Mouse (Mus musculus) right cerebral cortex, postnatal 25 days (tissue): Measurements from ENCODE around the gene Nek6.

Experiments used
- DNase-seq: peaks from one replicate; pipeline ENCODE4 v3.0.0; 2022

Gene Nek6

DNA sequence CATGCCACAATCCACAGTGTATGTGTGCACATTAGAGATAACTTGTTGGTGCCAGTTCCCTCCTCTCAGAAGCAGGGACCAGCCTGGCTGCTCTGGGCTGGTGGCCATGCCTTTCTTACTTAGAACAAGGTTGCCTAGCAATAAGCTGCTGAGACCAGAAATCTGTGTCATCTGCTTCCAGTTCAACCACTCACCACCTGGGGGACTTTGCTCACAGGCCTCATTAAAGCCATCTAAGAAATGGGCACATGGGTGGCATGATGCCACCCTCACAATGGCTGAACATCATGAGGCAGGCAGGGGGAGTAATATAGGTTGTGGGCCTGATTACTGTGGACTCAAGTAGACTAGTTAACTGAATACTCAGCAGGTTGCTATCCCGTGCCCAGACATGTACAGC is 1.3 kb upstream of the Nek6 start:
- DNase-seq: peak; percentile 57

DNA sequence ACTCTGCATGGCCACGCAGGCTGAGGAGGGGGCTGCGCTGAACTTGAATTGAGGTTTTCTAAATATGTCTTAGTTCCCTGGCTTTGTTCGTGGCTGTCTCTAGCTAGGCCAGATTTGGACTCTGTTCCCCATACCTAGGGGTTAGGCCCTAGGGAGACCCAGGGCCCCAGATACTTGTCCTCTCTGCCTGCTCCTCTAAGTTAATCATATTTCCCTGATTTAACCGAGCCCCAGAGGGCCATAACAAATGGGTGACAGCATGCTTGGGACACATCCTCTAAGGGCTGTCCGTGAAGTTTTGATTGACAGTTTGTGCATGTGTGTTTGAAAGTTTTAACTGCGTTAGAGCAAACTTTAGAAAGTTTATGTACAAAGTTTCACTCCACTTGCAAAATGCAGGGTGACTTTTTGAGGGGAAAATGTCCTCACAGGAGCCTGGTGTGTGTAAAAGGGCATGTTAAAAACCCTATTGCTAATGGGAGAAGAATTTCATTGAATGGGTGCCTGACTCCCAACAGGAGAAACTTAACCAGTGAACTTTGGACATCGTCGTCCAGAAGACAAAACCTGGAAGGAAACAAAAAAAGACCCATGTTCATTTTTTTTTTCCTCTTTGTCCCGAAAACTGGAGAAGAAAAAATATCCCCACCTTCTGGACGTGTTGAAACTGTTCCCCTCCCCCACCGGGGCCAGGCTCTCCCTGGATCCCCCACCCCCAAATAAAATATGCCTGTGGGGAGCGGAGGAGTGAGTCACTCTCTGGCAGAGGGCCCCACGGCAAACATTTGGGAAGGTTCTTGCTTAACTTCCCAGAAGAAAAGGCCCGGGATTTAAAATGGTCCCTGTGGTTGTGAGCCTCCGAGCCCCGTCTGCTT is 1.1 kb downstream of the Nek6 start:
- peak; percentile 44 for DNase-seq

DNA sequence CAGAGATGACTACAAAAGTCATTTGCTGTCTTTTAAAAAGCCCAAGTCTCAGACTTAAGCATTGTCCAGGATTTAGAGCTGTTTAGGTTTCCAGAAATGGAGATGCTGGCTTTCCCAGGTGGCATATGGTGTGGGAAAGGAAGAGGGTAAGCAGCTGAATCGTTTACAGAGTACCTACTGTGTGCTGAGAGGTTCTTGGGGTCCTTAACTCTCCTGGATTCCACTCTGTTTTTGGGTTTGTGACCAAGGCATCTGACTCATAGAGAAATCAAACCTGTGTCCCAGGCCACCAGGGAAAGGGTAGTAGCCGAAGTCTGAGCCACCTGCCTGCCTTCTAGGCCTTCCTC is 1.7 kb downstream of the Nek6 start:
- DNase-seq: no peak

DNA sequence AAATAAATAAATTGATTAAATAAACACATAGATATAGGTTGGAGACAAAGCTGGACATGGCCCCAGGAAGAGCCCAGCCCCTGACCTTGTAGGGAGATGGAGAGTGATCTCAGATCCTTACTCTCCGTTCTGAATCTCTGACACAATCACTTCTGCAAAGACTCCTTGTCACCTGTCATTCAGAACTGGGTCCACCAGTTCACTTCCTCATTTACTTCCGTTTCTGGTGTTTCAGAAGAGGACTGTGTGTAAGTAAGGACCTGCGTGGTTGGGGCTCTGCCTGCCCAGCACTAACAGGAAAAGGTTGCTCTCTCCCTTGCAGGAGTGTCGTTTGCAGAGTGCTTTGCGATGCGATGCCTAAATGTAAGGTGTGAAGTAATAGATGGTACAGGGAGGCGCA is 3.0 kb downstream of the Nek6 start:
- no peak for DNase-seq

DNA sequence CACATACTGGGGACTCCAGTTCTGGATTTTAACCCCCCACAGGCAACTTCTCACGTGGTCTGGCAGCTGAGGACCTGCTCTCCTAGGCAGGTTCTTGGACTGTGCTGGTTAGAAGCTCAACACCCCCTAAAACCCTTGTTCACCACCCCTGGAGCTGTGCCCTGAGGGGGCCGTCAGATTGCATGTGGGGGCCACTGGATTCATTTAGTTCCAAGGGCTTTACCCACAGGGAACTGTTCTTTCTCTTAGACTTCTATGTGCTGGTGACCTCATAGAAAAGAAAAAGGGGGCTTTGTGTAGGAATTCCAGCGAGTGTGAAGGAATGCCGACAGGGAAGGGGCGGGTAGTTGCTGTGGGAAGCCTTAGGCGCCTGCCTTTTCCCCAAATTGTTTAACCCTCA is 4.0 kb downstream of the Nek6 start:
- no peak for DNase-seq

DNA sequence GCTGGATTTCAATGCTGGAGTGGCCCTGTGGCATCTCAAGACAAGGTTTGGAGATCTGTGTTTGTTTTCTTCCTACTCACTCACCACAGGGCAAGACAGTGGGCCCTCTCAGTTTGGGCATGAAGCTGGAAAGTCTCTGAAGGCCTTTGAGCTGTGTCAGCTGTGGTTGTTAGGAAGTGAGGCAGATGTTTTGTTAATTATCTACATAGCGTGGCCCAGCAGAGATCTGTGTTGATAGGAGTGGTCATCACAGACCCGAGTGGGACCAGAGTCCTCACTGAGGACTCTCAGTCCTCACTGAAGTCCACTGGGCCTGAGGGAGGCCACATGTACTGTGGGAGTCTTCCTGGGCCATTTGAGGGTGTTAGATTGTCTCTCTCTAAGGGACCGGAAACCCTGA is 5.0 kb downstream of the Nek6 start:
- no peak for DNase-seq

DNA sequence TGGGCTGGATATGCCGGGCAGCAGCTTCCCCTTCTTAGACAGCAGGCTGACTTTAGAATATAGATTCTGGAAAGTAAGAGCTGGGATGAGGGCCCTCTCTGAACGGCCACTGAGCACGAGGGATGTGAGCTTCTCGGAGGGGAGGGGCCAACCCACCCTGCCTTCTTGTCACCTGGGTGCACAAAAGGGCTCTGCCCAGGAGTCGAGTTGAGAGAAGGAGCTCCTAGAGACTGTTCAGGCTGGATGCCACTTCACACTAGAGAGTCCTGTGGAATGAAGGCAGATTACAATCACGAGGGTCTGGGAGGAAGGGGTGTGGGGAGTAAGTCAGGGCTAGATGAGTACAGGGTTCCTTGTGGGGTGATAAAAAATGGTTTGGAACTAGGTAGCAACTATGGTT is 5.6 kb downstream of the Nek6 start:
- DNase-seq: no peak

DNA sequence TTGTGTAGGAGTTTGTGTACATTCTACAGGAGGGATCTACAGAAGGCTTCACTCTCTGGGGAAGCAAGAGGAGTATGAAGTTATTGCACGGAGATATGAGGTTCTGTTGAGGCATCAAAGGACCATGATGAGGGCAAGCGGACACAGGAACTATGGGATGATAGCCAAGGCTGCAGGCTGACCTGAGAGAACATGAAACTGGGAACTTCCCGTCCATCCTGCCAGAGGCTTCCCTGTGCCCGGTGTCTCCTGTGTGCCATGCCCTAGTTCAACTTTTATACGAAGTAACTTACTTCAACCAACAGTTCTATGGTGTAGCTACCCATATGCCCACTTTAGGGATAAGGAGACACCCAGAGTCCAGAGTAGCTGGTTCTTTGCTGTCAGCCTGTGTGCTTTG is 7.3 kb downstream of the Nek6 start:
- no peak for DNase-seq

DNA sequence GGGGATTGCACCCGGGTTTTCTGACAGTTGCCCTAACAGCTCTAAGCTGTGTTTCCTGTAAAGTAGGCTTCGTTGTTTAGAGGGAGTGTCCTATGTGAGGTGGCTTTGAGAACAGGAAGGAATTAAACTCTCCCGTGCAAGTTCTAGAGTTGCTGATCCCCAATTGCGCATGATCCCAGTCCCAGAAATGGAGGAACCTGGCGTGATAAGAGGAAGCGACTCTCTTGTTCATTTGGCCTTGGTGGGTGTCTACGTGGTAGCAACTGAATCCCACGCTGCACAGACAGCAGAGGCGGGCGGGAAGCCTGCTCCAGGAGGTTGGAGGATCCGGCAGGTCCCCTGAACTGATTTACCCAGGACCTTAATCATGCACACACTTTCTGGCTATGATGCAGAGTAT is 8.5 kb downstream of the Nek6 start:
- DNase-seq: no peak

DNA sequence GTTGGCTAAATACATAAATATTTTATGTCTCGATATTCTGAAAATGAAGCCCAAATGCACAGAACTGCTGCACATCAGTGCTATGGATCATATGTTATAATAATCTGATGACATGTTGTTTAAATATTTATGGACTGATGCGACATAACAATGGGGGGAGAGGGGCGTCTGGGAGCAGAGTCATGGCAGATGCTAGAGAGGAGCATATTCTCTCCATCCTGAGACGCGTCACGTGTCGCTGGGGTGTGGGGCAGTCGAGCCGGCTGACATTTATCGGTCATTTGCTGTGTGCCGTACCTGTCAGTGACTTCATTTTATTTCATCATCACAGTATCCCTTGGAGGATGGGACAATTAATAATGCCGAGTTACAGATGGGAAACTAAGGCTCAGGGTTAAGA is 10.2 kb downstream of the Nek6 start:
- DNase-seq: no peak

DNA sequence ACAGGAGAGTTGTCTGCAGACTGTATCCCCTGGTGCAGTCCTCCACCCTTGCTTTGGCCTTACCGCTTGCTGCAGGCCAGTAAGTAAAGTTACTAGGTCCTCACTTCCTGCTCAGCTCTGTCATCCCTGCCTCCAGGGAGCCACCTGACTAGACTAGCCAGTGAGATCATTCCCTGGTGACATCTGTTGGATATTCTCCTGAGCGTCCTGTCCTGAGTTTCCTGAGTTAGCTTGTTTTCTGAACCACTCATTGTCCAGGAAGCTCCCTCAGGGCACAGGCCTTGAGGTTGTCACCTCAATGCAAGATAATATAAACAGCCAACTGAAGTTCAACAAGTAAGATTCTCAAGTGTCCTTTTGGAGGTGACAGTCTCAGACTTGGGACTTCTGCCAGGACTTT is 10.9 kb downstream of the Nek6 start:
- no peak for DNase-seq

DNA sequence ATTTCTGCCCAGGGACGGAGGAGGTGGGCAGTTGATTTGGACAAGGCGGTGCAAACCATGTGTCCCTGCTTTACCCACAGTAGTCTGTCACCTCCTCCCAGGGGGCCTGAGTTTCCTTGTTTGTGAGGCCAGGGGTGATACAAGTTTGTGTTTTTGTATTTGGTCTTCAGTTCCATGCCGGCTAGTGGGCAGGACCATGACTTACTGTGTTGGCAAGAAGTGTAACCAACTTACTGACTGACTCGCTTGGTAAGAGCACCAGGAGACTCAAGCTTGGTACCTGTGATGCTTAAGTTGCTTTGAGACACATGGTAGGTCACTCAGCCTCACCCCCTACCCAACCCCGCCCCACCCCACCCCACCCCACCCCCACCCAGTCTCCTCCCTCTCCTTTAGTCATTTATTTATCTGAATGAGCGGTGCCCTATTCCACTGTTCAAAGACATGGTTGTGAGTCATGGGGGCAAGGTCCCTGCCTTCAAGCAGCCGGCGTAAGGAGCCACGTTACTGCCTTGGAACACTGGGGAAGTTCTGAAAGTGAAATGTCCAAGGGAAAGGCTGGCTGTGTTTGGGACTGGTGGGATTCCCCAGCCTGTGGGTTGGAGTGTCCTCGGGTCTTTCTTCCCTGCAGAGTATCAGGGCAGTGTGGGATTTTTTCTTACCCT is 12.5 kb downstream of the Nek6 start:
- no peak for DNase-seq

DNA sequence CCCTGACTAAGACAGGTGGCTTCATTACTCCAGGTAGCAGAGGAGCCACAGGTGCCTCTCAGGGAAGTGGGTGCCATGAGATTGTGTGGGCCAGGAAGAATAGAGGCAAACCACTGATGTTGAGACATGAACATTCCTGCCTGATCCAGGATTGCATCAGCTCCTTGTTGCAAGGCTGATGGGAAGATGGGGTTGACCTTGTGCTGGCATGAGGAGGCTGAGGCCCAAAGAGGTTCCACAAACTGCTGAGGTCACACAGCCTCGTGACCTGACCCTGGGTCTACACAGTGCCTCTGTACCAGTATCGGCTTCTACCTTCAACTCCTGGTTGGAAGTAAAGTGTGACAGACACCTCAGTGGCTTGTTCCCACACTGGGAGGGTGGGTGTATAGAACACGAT is 13.6 kb downstream of the Nek6 start:
- DNase-seq: no peak

DNA sequence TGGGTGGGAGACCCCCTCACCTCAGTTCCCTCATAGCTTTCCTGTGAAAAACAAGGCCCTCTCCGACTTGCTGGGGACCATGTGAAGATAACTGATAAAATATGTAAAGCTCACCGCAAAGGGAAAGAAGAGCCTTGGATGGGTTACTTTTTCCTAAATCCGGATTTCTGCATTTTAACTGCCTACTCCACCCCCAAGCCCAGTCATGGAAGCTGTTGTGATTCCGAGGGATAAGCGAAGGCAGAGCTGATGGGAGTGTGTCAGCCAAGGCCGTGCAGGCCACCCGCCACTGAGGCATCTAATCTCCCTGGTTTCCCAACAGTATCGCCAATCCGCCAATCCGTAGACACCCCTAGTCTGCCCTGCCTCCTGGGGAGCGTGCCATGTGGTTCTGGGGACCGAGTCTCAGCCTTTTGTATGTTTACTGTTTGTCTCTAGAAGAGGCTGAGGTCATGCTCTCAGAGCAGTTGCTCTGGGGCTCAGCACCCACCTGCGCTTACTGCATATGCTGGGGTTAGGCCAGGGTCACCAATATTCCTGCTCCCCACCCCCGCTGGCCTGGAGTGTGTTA is 18.2 kb downstream of the Nek6 start:
- no peak for DNase-seq

DNA sequence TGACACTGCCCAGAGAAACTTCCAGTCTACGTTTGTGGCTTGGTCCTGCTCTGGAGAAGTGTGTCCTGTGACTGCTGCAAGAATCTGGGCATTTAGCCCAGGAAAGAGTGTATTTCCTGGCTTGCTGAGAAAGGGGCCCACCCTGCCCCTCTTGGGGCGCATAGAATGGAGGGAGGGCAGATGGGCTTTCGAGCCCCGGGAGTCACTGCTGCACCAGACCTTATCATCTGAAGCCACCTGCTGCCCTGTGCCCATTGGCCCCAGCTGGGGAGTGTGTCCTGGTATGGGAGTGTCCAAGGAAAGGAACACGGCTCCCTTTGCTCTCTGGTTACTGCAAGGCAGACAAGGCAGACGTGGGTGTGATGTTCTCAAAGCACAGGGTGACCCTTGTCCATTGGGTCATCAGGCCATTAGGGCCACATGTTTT is 19.5 kb downstream of the Nek6 start:
- DNase-seq: no peak

DNA sequence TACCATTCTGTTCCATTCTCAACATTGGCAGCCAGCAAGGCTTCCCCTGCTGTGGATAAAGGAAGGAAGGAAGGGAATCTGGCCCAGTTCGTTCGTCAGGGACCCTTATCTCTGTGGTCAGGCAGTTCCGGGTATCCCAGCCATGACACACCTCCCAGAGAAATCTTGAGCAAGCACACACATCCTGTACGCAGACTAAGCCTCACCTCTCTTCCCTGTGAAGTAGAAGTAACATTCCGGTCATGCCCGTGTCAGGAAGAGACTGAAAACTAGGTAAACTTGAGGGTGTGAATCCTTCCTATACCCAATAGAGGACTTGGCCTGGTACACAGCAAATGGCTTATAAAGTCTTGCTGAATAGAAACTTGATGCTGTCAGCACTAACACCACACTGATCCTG is 21.9 kb downstream of the Nek6 start:
- no peak for DNase-seq

DNA sequence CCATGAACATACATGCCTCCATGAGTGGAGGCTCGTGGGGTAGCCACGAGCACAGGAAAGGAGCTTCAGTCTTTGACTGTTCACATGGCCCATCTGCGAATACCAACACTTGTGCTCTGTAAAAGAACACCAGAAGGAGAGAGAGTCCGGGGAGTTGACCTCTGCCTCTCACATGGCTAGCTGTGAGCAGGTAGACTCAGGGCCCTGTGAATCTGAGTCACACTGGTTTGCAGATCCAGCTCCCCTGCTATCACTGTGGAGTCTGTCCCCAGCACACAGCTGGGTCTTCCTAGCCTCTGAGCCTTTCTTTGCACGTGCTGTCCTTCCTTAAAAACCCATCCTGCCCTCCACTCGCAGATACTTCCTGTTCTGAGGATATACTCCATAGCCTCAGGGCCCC is 22.3 kb downstream of the Nek6 start:
- DNase-seq: no peak

DNA sequence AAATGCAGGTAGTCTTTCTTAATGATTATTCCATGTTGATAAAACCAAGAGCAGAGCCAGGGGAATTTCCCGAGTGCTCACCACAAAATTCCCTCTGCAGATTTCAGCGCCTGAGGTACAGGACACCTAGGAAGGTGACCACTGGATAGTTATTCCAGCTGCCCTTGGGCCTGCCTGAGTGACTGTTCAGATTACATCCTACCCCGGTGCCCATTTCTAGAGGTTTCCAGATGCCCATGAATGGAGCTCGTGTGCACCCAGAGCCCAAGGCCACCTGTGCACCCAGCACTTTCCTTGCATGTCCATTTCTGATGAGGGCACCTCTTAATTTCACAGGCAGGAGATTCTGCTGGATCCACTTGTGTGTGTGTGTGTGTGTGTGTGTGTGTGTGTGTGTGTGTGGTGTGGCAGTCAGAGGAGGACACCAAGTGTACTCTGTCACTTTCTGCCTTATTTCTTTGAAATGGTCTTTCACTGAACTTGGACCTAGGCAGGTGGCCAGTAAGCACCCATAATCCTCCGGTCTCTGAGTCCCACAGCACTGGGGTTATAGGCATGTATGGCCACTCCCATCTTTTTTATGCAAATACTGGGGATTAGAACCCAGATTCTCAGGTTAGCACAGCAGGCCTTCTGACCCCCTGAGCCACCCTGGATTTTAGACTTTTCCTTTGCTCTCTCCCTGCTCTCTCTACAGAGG is 22.9 kb downstream of the Nek6 start:
- DNase-seq: no peak

DNA sequence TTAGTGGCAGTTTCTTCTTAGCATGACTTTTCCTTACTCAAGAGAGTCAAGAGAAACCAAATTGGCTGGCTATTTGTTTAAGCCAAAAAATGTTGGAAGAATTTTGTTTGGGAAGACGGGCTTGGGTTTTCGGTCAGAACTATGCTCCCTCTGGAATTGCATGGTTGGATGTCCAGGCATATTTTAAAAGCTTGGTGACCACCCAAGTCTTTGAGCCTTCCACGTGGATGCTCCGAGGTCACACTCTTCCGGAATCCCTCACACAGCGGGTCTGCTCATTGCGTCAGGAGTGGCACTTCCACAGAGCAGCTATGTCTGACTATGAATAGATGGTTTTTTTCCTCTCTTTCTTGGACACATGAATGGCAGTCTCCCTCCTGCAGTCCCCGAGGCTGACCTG is 23.6 kb downstream of the Nek6 start:
- no peak for DNase-seq

DNA sequence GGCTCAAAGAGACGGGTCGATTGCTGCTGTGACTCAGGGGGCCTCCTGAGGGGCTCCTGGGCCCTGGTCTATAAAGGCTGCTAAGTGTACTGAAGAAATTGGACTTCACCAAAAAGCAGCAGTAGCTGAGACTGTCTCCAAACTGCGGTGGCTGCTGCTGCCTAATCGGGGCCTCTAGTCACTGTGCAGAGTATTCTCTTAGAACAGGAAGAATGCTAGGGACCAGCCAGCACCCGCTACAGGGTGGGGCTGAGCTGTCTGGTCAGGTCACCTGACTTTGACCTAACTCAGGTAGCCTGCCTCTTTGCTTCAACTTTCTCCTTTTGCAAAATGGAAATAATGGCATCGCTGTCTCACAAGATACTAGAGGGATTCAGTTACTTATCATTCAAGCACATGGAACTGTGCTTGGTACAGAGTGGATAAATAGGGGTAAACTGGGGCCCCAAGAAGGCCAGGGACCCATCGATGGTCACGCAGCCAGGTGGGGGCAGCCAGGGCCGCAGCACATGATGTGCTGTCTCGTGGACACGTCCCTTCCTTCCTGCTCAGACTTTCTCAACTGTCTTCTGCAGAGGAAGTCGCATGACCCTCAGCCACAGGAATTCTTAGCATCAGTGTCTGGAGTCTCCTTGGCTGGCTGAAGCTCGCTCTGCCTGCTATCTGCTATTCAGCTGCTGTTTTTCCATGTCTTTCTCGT is 24.2 kb downstream of the Nek6 start:
- DNase-seq: no peak

DNA sequence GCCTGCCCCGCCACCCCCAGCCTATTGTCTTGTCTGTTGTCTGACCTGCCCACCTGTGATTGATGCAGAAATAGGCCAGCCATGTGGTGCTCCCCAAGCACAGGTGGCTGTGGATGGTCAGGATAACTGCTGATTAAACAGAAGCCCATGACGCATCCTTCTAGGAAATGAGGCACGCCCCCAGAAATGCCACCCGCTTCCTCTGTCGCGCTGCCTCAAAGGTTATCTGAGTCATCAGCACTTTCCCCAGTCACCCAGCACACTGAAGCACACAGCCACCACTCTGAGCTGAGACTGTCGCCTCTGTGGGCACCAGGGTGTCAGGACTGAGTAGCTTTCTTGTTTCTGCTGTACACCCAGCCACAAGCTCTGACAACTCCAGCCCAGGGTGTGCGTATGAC is 24.9 kb downstream of the Nek6 start:
- peak; percentile 54 for DNase-seq

DNA sequence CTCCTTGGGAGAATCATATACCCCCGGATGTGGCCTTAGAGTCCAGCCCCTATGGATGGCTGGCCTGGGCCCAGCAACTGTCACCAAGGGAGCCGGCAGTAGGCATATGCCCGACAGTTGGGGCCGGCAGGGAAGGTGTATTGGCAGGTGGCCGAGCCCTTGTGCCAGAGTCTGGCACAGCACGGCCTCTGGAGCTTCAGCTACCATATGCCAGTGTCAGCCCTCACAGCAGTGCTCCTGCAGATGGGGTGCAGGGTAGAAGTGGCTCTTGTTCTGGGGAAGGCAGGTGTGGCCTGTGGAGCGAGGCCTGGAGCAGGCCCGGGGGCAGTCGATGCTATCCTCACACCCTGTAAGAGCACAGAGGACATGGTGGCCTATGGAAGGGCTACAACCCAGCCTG is 28.2 kb downstream of the Nek6 start:
- DNase-seq: no peak

DNA sequence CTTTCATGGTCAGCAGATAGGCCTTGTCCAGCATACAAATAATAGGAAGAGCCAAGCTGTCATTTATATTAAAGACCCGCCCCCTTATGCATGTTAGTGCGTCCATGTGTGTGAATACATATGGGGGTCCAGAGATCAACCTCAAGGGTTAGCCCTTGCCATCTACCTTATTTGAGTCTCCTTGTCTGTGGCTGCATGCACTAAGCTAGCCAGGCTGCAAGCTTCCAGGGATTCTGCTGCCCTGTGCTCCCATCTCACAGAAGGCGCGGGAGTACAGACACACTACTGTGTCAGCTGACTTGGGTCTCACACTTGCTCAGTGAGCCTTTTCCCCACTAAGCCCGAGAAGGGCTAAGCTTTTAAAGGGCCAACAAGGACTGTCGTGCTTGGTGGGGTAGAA is 29.2 kb downstream of the Nek6 start:
- no peak for DNase-seq
